Mouse (Mus musculus) heart, embryonic 13.5 days (tissue): ENCODE results near the gene Gramd4. TPM values are rescaled to one million over a fixed set of nuclear protein-coding genes. Genes with fewer than 3 reads are reported as not detected.

Experiments
- ATAC-seq: fragments of 200-750 bp; cut with Nextera tagmentation; 2 replicates; pipeline ENCODE4 v1.8.0; 2017; ENCODE audit warnings: moderate TSS enrichment; ENCODE audit not compliant: insufficient number of reproducible peaks, low FRiP score, low TSS enrichment; ENCODE audit errors: extremely low read depth
- H3K27ac ChIP-seq: fragments of 300-500 bp; sonication (generic); replicated peaks from 2 replicates; pipeline ENCODE4 v1.5.1; 2015; ENCODE audit warnings: moderate library complexity, mild to moderate bottlenecking, inconsistent platforms
- H3K27me3 ChIP-seq: fragments of 300-500 bp; sonication (generic); replicated peaks from 2 replicates; pipeline ENCODE4 v1.6.1; 2015; ENCODE audit warnings: mild to moderate bottlenecking, inconsistent platforms
- H3K36me3 ChIP-seq: fragments of 300-500 bp; sonication (generic); 2 replicates; pipeline ENCODE4 v1.6.1; 2015; ENCODE audit warnings: mild to moderate bottlenecking, inconsistent platforms
- H3K4me1 ChIP-seq: fragments of 300-500 bp; sonication (generic); 2 replicates; pipeline ENCODE4 v1.6.1; 2015; ENCODE audit warnings: inconsistent platforms
- H3K4me2 ChIP-seq: fragments of 300-500 bp; sonication (generic); 2 replicates; pipeline ENCODE4 v1.6.1; 2015; ENCODE audit warnings: inconsistent platforms, mild to moderate bottlenecking, moderate library complexity
- H3K4me3 ChIP-seq: fragments of 300-500 bp; sonication (generic); 2 replicates; pipeline ENCODE4 v1.5.1; 2015; ENCODE audit warnings: moderate library complexity, mild to moderate bottlenecking, inconsistent platforms
- H3K9ac ChIP-seq: fragments of 300-500 bp; sonication (generic); 2 replicates; pipeline ENCODE4 v1.6.1; 2015; ENCODE audit warnings: inconsistent platforms, mild to moderate bottlenecking, moderate library complexity
- H3K9me3 ChIP-seq: fragments of 300-500 bp; sonication (generic); 2 replicates; pipeline ENCODE4 v1.6.1; 2016; ENCODE audit warnings: inconsistent platforms
- WGBS: fragments of 180-500 bp; shearing (Covaris S2); methylation state at CpG from one replicate; pipeline ENCODE4 v1.1.7; 2015; ENCODE audit warnings: mixed read lengths; 5-methylcytosine and 5-hydroxymethylcytosine counted together
- polyA plus RNA-seq: library from polyadenylated mRNA; unstranded; fragments of >200 nt; fragmentation: Nextera tagmentation; extraction: Ambion mirVana; gene quantifications from 2 replicates; pipeline ENCODE4 v1.2.1, GENCODE M21; 2015

Gramd4 gene
- polyA plus RNA-seq, 1 experiment from 2014 or later: 11.9 TPM

GRCm38 (mm10) chr15:86105751-86106150 is 48.3 kb downstream of the Gramd4 start:
- ATAC-seq: no peak
- Histone ChIP-seq H3K4me2 (peak overlapping the region; percentile 21; the same call in 1 of the 2 replicates), H3K36me3 (peaks cover 24% of the 10 kb centered on the region), H3K27me3 (no peaks in the 10 kb centered on the region), H3K9ac (no peak overlapping the region), H3K9me3 (no peaks in the 10 kb centered on the region), H3K4me1 (peaks cover 72% of the 10 kb centered on the region), H3K4me3 (no peak overlapping the region), H3K27ac (peak overlapping the region; percentile 73)
- 60% methylated on average over 6 of the region's 6 CpGs for WGBS

GRCm38 (mm10) chr15:86107831-86108471 is 50.5 kb downstream of the Gramd4 start:
- Histone ChIP-seq H3K4me1 (peaks cover 90% of the 10 kb centered on the region), H3K4me3 (no peak overlapping the region), H3K36me3 (0 out of 2 replicates have a peak, but pooled peaks cover 4% of the 10 kb centered on the region), H3K27me3 (no peaks in the 10 kb centered on the region), H3K4me2 (no peak overlapping the region), H3K9ac (0 out of 2 replicates have a peak overlapping the region, but pooled peaks have one; percentile 6), H3K27ac (peak overlapping the region; percentile 90), H3K9me3 (no peaks in the 10 kb centered on the region)
- ATAC-seq: no peak
- WGBS: 62% methylated on average over 11 of the region's 11 CpGs

- Histone ChIP-seq H3K4me2 (peak overlapping the region; percentile 42), H3K9ac (peak overlapping the region; percentile 41; the same call in 1 of the 2 replicates), H3K27ac (peak overlapping the region; percentile 90), H3K36me3 (no peaks in the 10 kb centered on the region), H3K27me3 (no peaks in the 10 kb centered on the region), H3K4me1 (peaks cover 98% of the 10 kb centered on the region), H3K4me3 (no peak overlapping the region), H3K9me3 (no peaks in the 10 kb centered on the region)
- 25% methylated on average over 7 of the region's 7 CpGs for WGBS
- ATAC-seq: peak; percentile 21; the same call in 1 of the 2 replicates
Measured at GRCm38 (mm10) chr15:86109245-86109644, 51.8 kb downstream of the Gramd4 start.

GRCm38 (mm10) chr15:86109650-86110211 is 52.2 kb downstream of the Gramd4 start:
- peak overlapping the region; percentile 41 for H3K9ac ChIP-seq
- peak overlapping the region; percentile 42 for H3K4me2 ChIP-seq
- peak; percentile 6; the same call in 1 of the 2 replicates for ATAC-seq
- no peaks in the 10 kb centered on the region for H3K36me3 ChIP-seq
- peaks cover 97% of the 10 kb centered on the region for H3K4me1 ChIP-seq
- no peaks in the 10 kb centered on the region for H3K9me3 ChIP-seq
- no peaks in the 10 kb centered on the region for H3K27me3 ChIP-seq
- H3K27ac ChIP-seq: peak overlapping the region; percentile 90
- WGBS: 35% methylated on average over 8 of the region's 8 CpGs
- no peak overlapping the region for H3K4me3 ChIP-seq

- H3K27ac ChIP-seq: peak overlapping the region; percentile 90
Measured at GRCm38 (mm10) chr15:86110361-86111103, 53.0 kb downstream of the Gramd4 start.

GRCm38 (mm10) chr15:86112707-86113341 is 55.3 kb downstream of the Gramd4 start:
- 18% methylated on average over 10 of the region's 10 CpGs for WGBS
- no peak for ATAC-seq
- Histone ChIP-seq H3K9ac (peak overlapping the region; percentile 41), H3K9me3 (no peaks in the 10 kb centered on the region), H3K4me3 (no peak overlapping the region), H3K27ac (peak overlapping the region; percentile 75), H3K27me3 (no peaks in the 10 kb centered on the region), H3K36me3 (no peaks in the 10 kb centered on the region), H3K4me2 (peak overlapping the region; percentile 39), H3K4me1 (peaks cover 91% of the 10 kb centered on the region)

More at GRCm38 (mm10) chr15:86110361-86111103, 53.0 kb downstream of the Gramd4 start:
- no peaks in the 10 kb centered on the region for H3K27me3 ChIP-seq
- peak overlapping the region; percentile 42 for H3K4me2 ChIP-seq
- H3K4me1 ChIP-seq: peaks cover 91% of the 10 kb centered on the region
- H3K4me3 ChIP-seq: no peak overlapping the region
- peak overlapping the region; percentile 47 for H3K9ac ChIP-seq
- ATAC-seq: no peak
- 78% methylated on average over 10 of the region's 10 CpGs for WGBS
- H3K9me3 ChIP-seq: no peaks in the 10 kb centered on the region
- no peaks in the 10 kb centered on the region for H3K36me3 ChIP-seq

GRCm38 (mm10) chr15:86113342-86113710 is 55.8 kb downstream of the Gramd4 start:
- Histone ChIP-seq H3K9ac (peak overlapping the region; percentile 15), H3K4me2 (peak overlapping the region; percentile 39), H3K27me3 (no peaks in the 10 kb centered on the region), H3K9me3 (no peaks in the 10 kb centered on the region), H3K4me3 (no peak overlapping the region), H3K27ac (peak overlapping the region; percentile 75), H3K36me3 (peaks cover under 1% of the 10 kb centered on the region; the same call in 1 of the 2 replicates), H3K4me1 (peaks cover 91% of the 10 kb centered on the region)
- no peak for ATAC-seq
- WGBS: 13% methylated on average over 9 of the region's 9 CpGs

GRCm38 (mm10) chr15:86116421-86116820 is 58.9 kb downstream of the Gramd4 start:
- Histone ChIP-seq H3K4me3 (no peak overlapping the region), H3K9me3 (no peaks in the 10 kb centered on the region), H3K27ac (peak overlapping the region; percentile 16; the same call in 1 of the 2 replicates), H3K27me3 (no peaks in the 10 kb centered on the region), H3K36me3 (peaks cover 32% of the 10 kb centered on the region), H3K9ac (peak overlapping the region; percentile 61), H3K4me1 (peaks cover 60% of the 10 kb centered on the region), H3K4me2 (no peak overlapping the region)
- no peak for ATAC-seq
- WGBS: 20% methylated on average over 5 of the region's 5 CpGs

- Histone ChIP-seq H3K36me3 (peaks cover 40% of the 10 kb centered on the region), H3K9ac (peak overlapping the region; percentile 40; the same call in 1 of the 2 replicates), H3K27me3 (no peaks in the 10 kb centered on the region), H3K4me1 (peaks cover 54% of the 10 kb centered on the region), H3K9me3 (no peaks in the 10 kb centered on the region), H3K4me3 (no peak overlapping the region), H3K27ac (0 out of 2 replicates have a peak overlapping the region, but pooled peaks have one; percentile 16), H3K4me2 (no peak overlapping the region)
- 48% methylated on average over 14 of the region's 15 CpGs for WGBS
- no peak for ATAC-seq
Measured at GRCm38 (mm10) chr15:86117115-86118100, 59.9 kb downstream of the Gramd4 start.

- 82% methylated on average over 7 of the region's 7 CpGs for WGBS
- H3K4me2 ChIP-seq: no peak overlapping the region
- no peaks in the 10 kb centered on the region for H3K9me3 ChIP-seq
- H3K4me1 ChIP-seq: peaks cover 40% of the 10 kb centered on the region
- H3K9ac ChIP-seq: no peak overlapping the region
- no peak overlapping the region for H3K27ac ChIP-seq
- H3K36me3 ChIP-seq: peaks cover 58% of the 10 kb centered on the region
- ATAC-seq: no peak
- no peak overlapping the region for H3K4me3 ChIP-seq
- H3K27me3 ChIP-seq: no peaks in the 10 kb centered on the region
Measured at GRCm38 (mm10) chr15:86119186-86119585, 61.7 kb downstream of the Gramd4 start.
